Mouse (Mus musculus) urinary bladder, adult 2 months (tissue): ENCODE data around the gene Ghsr. TPM values are rescaled to one million over a fixed set of nuclear protein-coding genes. Genes with fewer than 3 reads are reported as not detected.

ENCODE experiments used
- DNase-seq: peaks from one replicate; pipeline ENCODE4 v3.0.0; 2022; ENCODE audit warnings: low spot score
- polyA plus RNA-seq: library from polyadenylated mRNA; depleted of rRNA; stranded (reverse); fragments of >200 nt; gene quantifications from 2 replicates; pipeline ENCODE4 v1.2.3, GENCODE M21; 2012; rRNA removed

Ghsr gene
- polyA plus RNA-seq, 1 experiment = not detected

DNA sequence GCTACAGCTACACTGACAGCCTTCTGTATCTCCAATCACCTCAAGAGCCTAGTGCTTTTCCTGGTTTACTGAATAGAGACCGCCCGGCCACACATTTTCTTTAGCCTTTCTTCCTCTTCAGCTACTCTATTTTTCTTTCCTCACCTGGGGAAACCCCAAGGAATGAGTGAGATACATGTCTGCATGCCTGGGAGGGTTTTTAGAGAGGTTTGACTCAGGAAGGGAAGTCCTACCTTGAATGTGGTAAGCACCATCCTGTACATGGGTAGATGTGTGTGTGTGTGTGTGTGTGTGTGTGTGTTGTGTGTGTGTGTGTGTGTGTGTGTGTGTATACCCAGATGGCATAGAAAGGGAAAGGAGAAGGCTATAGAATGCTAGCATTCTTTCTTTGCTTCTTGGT is 40.1 kb downstream of the Ghsr start:
- DNase-seq = no peak

DNA sequence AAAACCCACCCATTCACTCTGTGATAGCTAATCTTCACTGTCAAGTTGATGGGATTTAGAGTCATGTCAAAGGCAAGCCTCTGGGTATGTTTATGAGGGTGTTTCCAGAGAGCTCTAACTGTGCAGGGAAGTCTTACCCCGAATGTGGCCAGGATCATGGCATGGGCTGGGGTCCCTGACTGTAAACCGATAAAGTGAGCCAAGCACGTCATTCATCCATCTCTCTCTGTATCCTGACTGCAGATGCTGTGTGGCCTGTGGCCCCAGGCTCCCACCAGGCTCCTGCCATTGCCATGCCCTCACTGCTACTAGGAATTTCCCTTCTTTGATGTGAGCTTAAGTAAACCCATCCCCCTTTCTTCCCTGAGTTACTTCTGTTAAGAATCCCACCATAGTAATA is 42.4 kb downstream of the Ghsr start:
- no peak for DNase-seq

- no peak for DNase-seq
These were observed 45.6 kb downstream of the Ghsr start for GRCm38 (mm10) chr3:27416786-27417185.

- no peak for DNase-seq
These were observed 47.5 kb downstream of the Ghsr start for GRCm38 (mm10) chr3:27418602-27419001.

DNA sequence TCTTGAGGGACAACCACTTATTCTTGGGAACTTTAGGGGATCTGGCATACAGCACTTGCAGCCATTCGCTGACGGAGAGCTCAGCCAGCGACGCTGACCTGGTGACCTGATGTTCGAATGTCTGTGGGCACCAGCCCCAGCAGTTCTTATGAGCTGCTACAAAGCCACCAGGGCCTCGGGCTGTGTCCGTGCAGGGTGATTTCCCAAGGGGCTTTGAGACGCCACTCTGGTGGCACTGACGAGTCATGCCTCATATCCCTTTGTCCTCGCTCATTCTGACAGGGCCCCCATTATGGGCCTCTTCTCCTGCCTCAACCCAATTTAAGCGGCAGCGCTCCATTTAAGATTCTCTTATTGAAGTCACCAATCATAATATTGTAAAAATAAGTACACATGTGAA is 50.8 kb downstream of the Ghsr start:
- DNase-seq = no peak

DNA sequence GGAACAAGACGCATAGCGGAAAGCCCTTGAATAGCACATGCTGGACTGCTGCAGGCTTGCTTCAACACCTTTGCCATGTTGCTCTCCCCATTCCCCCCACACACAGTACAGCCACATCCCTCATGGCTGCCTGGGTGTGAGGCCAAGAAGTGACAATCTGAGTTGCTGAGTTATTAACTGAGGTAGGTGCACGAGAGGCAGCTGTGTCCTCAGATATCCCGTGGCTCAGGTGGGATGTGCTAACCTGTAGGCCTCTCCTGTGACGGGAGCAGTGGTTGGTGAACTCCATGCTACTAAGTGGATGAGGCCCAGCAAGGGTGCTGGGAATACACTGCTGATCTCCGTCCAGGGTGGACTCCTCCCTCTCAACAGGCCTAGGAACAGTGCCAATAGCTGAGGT is 51.4 kb downstream of the Ghsr start:
- no peak for DNase-seq

GRCm38 (mm10) chr3:27424049-27424667 is 53.0 kb downstream of the Ghsr start:
- DNase-seq = no peak

- no peak for DNase-seq
These were observed 56.3 kb downstream of the Ghsr start for GRCm38 (mm10) chr3:27427406-27427805.

Other genes with a start within 250 kb of the Ghsr start
- gene Ect2, start 217.5 kb upstream of the Ghsr start, polyA plus RNA-seq = 1.3 and 1.4 TPM in 2 replicates
- gene Nceh1, start 188.4 kb upstream of the Ghsr start, polyA plus RNA-seq = 5.8 and 7.9 TPM in 2 replicates
- gene Tnfsf10, start 54.3 kb upstream of the Ghsr start, polyA plus RNA-seq = 5.5 and 7.9 TPM in 2 replicates